Comparison of ENCODE assay signal across 9 mouse cellular contexts in the genomic region with DNA sequence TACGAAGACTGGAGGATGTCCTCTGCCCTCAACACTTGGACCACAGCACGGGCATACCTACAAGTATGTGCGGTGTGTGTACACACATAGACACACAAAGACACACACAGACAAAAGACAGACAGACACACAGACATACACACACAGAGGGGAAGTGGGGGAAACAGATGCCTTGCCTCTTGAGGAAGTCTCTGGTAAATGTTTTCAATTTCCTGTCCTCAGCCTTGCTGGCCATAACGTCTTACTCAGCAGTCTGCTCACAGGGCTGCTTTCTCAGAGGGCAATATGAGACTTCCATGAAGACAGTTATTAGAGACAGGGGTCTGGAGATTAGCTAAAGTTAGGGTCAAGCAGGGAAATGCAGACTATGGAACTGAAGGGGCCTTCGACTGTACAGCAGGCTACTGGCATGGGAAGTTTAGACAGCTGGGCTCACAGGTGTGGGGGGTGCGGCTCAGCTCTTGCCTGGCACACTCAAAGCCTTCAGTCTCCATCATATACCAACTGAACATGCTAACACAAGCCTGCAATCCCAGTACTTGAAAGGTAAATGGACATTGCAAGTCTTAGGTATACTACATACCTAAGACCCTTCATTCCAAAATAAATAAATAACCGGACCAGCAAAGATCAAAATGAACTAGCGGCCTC.
DNase-seq lines count a peak whose midpoint lies in the region; ATAC-seq and TF ChIP-seq lines count a peak whose summit lies in the region.
"Had no signal": no experiment of that assay in that cellular context is flagged by ENCODE, and none has a peak within 500 bp of the region (broad histone marks: within the 10 kb centered on the region; RNA-seq: fewer than 3 reads in every experiment).

No protein-coding gene starts in this region.

- ATAC-seq in neural tube, embryonic 11.5 days (ENCODE audit: insufficient read depth, low FRiP score, low TSS enrichment), result no peak
- ATAC-seq in limb, embryonic 12.5 days (ENCODE audit: insufficient number of reproducible peaks, insufficient read depth, low FRiP score, low TSS enrichment, low read depth), result 0 out of 2 replicates have a peak, but pooled peaks have one; percentile 26

- no peaks in the 10 kb centered on the region for H3K9me3 ChIP-seq in neural tube, embryonic 11.5 days (ENCODE audit: control insufficient read depth, low read length)
- H3K9me3 ChIP-seq in limb, embryonic 12.5 days, result no peaks in the 10 kb centered on the region

- H3K9ac ChIP-seq in neural tube, embryonic 11.5 days (ENCODE audit: low read length), result no peak overlapping the region
- H3K9ac ChIP-seq in limb, embryonic 12.5 days (replicated peaks), result no peak overlapping the region
- H3K9ac ChIP-seq: liver, embryonic 14.5 days had no signal

- no peak overlapping the region for H3K4me3 ChIP-seq in gastrocnemius, adult 2 months
- no peak overlapping the region for H3K4me3 ChIP-seq in neural tube, embryonic 11.5 days (ENCODE audit: low read depth, low read length)
- H3K4me3 ChIP-seq in limb, embryonic 12.5 days (replicated peaks), result no peak overlapping the region

- H3K4me1 ChIP-seq in neural tube, embryonic 11.5 days (ENCODE audit: control insufficient read depth, insufficient read depth, low read length), result peaks cover 27% of the 10 kb centered on the region
- peaks cover 55% of the 10 kb centered on the region for H3K4me1 ChIP-seq in limb, embryonic 12.5 days (replicated peaks)

- no peaks in the 10 kb centered on the region for H3K36me3 ChIP-seq in neural tube, embryonic 11.5 days (ENCODE audit: control insufficient read depth, insufficient read depth, low read length)
- H3K36me3 ChIP-seq in limb, embryonic 12.5 days, result peaks cover 9% of the 10 kb centered on the region; the same call in 1 of the 2 replicates

- DNase-seq in gastrocnemius, adult 2 months, result no peak
- no peak for DNase-seq in gastrocnemius, adult 8-10 months (ENCODE audit: low spot score in 2 of 2)
- DNase-seq in neural tube, embryonic 11.5 days (ENCODE audit: low spot score), result no peak
- DNase-seq in neural tube, embryonic 10.5 days (ENCODE audit: extremely low spot score, low spot score), result no peak
- DNase-seq in thymus, postnatal 4 days, result peak; percentile 51
- no peak for DNase-seq in frontal cortex, postnatal 25 days (ENCODE audit: low spot score in 2 of 2)
- DNase-seq in lung, postnatal 25 days (ENCODE audit: low spot score), result no peak

- no peak for TF ChIP-seq CTCF in gastrocnemius, adult 2 months (IDR thresholded peaks at IDR 0.05)

- intact Hi-C loops in gastrocnemius, adult 2 months (cut with DNase I), result no loop called here

- WGBS in neural tube, embryonic 11.5 days, result 76% methylated on average over 8 of the region's 8 CpGs
- WGBS in limb, embryonic 12.5 days, result 65% methylated on average over 8 of the region's 8 CpGs

- peak overlapping the region; percentile 63 for H3K27ac ChIP-seq in gastrocnemius, adult 2 months
- H3K27ac ChIP-seq in neural tube, embryonic 11.5 days (ENCODE audit: low read depth, low read length), result peak overlapping the region; percentile 23; the same call in 1 of the 2 replicates
- H3K27ac ChIP-seq in limb, embryonic 12.5 days, result peak overlapping the region; percentile 62
- H3K27ac ChIP-seq: liver, embryonic 14.5 days had no signal

- H3K27me3 ChIP-seq in neural tube, embryonic 11.5 days (ENCODE audit: control insufficient read depth, insufficient read depth, low read length), result no peaks in the 10 kb centered on the region
- no peaks in the 10 kb centered on the region for H3K27me3 ChIP-seq in limb, embryonic 12.5 days

- no peak overlapping the region for H3K4me2 ChIP-seq in neural tube, embryonic 11.5 days (ENCODE audit: low read depth)
- no peak overlapping the region for H3K4me2 ChIP-seq in limb, embryonic 12.5 days
